Mouse (Mus musculus): ENCODE results near the gene Src. TPM values are rescaled to one million over a fixed set of nuclear protein-coding genes. Genes with fewer than 3 reads are reported as not detected.

Src gene
- total RNA-seq, 2 experiments from 2014 or later: 0.09 TPM; not detected in 1

- ATAC-seq (replicated peaks; ENCODE audit: low FRiP score, poor library complexity, severe bottlenecking): no peak
Measured at GRCm38 (mm10) chr2:157430667-157431429, 12.6 kb downstream of the Src start.

- no peak for ATAC-seq (replicated peaks; ENCODE audit: low FRiP score, poor library complexity, severe bottlenecking)
Measured at GRCm38 (mm10) chr2:157431912-157432311, 13.7 kb downstream of the Src start.

- no peak for ATAC-seq (replicated peaks; ENCODE audit: low FRiP score, poor library complexity, severe bottlenecking)
Measured at GRCm38 (mm10) chr2:157432476-157432875, 14.2 kb downstream of the Src start.

- no peak for ATAC-seq (replicated peaks; ENCODE audit: low FRiP score, poor library complexity, severe bottlenecking)
Measured at GRCm38 (mm10) chr2:157434041-157434440, 15.8 kb downstream of the Src start.

- no peak for ATAC-seq (replicated peaks; ENCODE audit: low FRiP score, poor library complexity, severe bottlenecking)
Measured at GRCm38 (mm10) chr2:157434497-157434896, 16.3 kb downstream of the Src start.

- no peak for ATAC-seq (replicated peaks; ENCODE audit: low FRiP score, poor library complexity, severe bottlenecking)
Measured at GRCm38 (mm10) chr2:157436496-157436895, 18.3 kb downstream of the Src start.

- no peak for ATAC-seq (replicated peaks; ENCODE audit: low FRiP score, poor library complexity, severe bottlenecking)
Measured at GRCm38 (mm10) chr2:157437123-157437522, 18.9 kb downstream of the Src start.

- no peak for ATAC-seq (replicated peaks; ENCODE audit: low FRiP score, poor library complexity, severe bottlenecking)
Measured at GRCm38 (mm10) chr2:157441363-157441762, 23.1 kb downstream of the Src start.

- no peak for ATAC-seq (replicated peaks; ENCODE audit: low FRiP score, poor library complexity, severe bottlenecking)
Measured at GRCm38 (mm10) chr2:157447297-157448158, 29.3 kb downstream of the Src start.

- no peak for ATAC-seq (replicated peaks; ENCODE audit: low FRiP score, poor library complexity, severe bottlenecking)
Measured at GRCm38 (mm10) chr2:157448356-157448755, 30.1 kb downstream of the Src start.

GRCm38 (mm10) chr2:157450905-157451304, 32.7 kb downstream of the Src start:
- ATAC-seq (replicated peaks; ENCODE audit: low FRiP score, poor library complexity, severe bottlenecking): no peak

GRCm38 (mm10) chr2:157451372-157452040, 33.3 kb downstream of the Src start:
- no peak for ATAC-seq (replicated peaks; ENCODE audit: low FRiP score, poor library complexity, severe bottlenecking)

GRCm38 (mm10) chr2:157457100-157457806, 39.0 kb downstream of the Src start:
- ATAC-seq (replicated peaks; ENCODE audit: low FRiP score, poor library complexity, severe bottlenecking): peak; percentile 65

GRCm38 (mm10) chr2:157458472-157458871, 40.2 kb downstream of the Src start:
- 0 out of 2 replicates have a peak, but pooled peaks have one; percentile 53 for ATAC-seq (replicated peaks; ENCODE audit: low FRiP score, poor library complexity, severe bottlenecking)

- no peak for ATAC-seq (replicated peaks; ENCODE audit: low FRiP score, poor library complexity, severe bottlenecking)
Measured at GRCm38 (mm10) chr2:157459736-157460135, 41.5 kb downstream of the Src start.

GRCm38 (mm10) chr2:157462776-157463710, 44.8 kb downstream of the Src start:
- no peak for ATAC-seq (replicated peaks; ENCODE audit: low FRiP score, poor library complexity, severe bottlenecking)

GRCm38 (mm10) chr2:157463887-157464745, 45.9 kb downstream of the Src start:
- no peak for ATAC-seq (replicated peaks; ENCODE audit: low FRiP score, poor library complexity, severe bottlenecking)

- no peak for ATAC-seq (replicated peaks; ENCODE audit: low FRiP score, poor library complexity, severe bottlenecking)
Measured at GRCm38 (mm10) chr2:157464746-157465126, 46.5 kb downstream of the Src start.
